Mouse (Mus musculus): ENCODE measurements around the gene Olfr153.
"Not testable (repeated sequence)": the region's sequence is repeated elsewhere in the genome, so short reads cannot be mapped to it uniquely, and the experiment has no call there.

Gene Olfr153

GRCm38 (mm10) chr2:87531496-87531895, at the start of gene Olfr153:
TSS of gene Olfr153 (plus strand) at chr2:87531796.
- DNase-seq, result no peak

GRCm38 (mm10) chr2:87482276-87482675, 49.3 kb upstream of the Olfr153 start:
- DNase-seq, result no peak

DNA sequence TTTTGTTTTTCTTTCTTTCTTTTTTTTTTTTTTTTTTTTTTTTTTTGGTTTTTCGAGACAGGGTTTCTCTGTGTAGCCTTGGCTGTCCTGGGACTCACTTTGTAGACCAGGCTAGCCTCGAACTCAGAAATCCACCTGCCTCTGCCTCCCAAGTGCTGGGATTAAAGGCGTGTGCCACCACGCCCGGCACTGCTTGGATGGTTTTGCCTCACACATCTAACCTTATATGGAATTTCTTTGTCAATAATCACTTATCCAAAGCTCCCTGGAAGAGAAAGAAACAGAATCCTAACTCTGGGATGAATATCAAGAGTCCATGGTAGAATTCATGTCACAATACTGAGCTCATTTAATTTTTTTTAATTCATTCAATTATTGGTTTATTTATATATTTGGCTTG, 34.6 kb upstream of the Olfr153 start, which contains the start of gene Pramel7:
Gene Pramel7, minus strand, starts transcription at position 101 of the 400 bp plus-strand sequence.
- DNase-seq, result not testable (repeated sequence)

- DNase-seq, result no peak
Measured at GRCm38 (mm10) chr2:87506265-87506664, 25.3 kb upstream of the Olfr153 start, which contains the start of gene Pramel6. TSS of gene Pramel6 (plus strand) at chr2:87506565.

- DNase-seq, result no peak
Measured at GRCm38 (mm10) chr2:87515046-87515445, 16.6 kb upstream of the Olfr153 start.

GRCm38 (mm10) chr2:87515457-87516060, 16.0 kb upstream of the Olfr153 start:
- DNase-seq, result no peak

GRCm38 (mm10) chr2:87516581-87516980, 15.0 kb upstream of the Olfr153 start:
- no peak for DNase-seq

- no peak for DNase-seq
Measured at GRCm38 (mm10) chr2:87520651-87521050, 10.9 kb upstream of the Olfr153 start.

GRCm38 (mm10) chr2:87525899-87526616, 5.5 kb upstream of the Olfr153 start:
- not testable (repeated sequence) for DNase-seq

DNA sequence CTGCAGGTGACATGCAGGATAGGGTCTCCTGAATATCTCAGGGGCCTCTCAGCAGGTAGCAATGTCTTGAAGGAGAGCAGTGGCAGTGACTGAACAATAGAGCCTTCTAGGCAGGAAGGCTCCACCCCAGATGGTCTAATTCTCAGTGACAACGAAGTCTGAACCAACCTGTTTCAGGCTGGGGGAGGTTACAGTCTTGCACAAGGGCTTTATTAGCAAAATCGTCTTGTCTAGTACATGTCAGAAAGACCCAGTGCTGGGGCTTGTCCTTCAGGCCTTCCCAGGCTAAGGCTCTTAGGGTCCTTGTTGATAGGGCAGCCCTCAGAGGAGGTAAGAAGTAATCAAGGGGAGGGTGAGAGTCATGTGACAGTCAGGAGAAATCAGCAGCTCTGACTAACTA, 3.2 kb downstream of the Olfr153 start:
- DNase-seq, result no peak

DNA sequence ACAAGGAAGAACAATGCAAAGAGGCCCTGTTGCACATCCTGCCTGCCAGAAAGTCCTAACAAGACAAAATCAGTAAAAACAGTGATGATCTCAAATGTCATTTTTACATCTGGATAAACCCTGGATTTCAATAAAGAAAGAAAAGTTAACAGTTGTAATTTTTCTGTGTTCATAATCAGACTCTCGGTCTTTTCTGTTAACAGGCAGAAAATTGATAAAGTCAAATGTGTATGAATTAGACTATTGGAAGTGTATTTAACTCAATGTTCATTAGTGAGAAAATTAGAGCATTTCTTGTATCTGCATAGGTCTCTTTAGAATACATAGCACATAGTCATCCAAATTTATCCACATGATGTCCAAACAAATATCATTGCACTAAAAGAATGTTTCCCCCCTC, 13.8 kb downstream of the Olfr153 start, which contains the start of gene Olfr1128:
Gene Olfr1128, minus strand, starts transcription at position 101 of the 400 bp plus-strand sequence.
- DNase-seq, result no peak

DNA sequence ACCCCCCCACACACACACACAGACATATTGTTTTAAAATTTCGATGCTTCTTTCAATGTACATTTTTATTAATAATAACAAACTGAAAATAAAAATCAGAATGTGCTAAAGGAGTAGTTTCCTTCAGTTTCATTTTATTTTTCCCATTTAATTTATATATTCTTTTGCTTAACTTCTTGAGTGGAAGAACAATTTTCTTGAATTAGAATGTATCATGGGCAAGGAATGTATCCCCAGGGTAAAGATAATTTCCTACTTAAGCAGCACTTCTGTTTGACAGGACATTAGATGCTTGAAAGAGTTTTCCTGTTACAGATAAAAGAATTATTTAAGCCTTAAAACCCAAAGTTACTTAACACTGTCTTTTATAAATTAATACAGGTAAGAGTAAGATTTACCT, 42.0 kb downstream of the Olfr153 start, which contains the start of gene Olfr1129:
Gene Olfr1129, plus strand, starts transcription at position 301 of the 400 bp plus-strand sequence.
- not testable (repeated sequence) for DNase-seq

Data from kidney, adult 18-20 months (tissue).